ENCODE assay signal across 12 mouse cellular contexts in the genomic region with DNA sequence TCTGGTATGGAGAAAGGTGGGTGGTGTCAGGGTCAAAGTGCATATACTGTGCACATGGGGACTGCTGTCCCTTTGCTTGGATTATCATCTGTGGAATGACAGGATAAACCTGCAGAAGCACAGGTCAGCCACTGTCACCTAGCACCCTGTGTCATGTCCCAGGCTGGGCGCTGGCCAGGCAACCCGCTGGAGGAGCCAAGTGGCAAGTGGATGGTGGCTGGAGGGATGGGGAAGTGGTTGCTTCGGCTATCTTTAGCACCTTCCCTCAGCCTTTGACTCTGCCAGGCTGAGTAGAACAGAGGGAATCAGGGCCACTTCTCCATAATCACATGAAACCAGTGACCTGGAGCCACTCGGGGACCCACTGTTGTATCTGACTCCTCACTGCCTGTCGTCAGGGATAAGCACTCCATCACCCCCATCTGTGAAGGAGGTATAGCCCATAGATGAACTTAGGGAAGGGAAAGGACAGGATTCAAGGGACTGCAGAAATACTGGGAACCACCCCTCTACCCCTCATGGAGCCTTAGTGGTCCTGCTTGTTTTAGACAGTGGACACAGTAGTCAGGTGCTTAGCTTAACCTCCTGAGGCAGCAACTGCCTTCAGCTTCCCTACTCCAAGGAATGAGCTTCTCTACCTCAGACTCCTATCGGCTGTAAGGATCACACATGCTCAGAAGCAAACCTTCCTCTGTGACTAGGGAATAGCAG. TPM values are rescaled to one million over a fixed set of nuclear protein-coding genes. Genes with fewer than 3 reads are reported as not detected.
DNase-seq lines count a peak whose midpoint lies in the region; ATAC-seq and TF ChIP-seq lines count a peak whose summit lies in the region.
"Had no signal": no experiment of that assay in that cellular context is flagged by ENCODE, and none has a peak within 500 bp of the region (broad histone marks: within the 10 kb centered on the region; RNA-seq: fewer than 3 reads in every experiment).

No protein-coding gene starts in this region.

- no peaks in the 10 kb centered on the region for H3K9me3 ChIP-seq in kidney, embryonic 15.5 days (replicated peaks)
- no peaks in the 10 kb centered on the region for H3K9me3 ChIP-seq in heart, embryonic 10.5 days
- H3K9me3 ChIP-seq in liver, embryonic 16.5 days (replicated peaks; ENCODE audit: control insufficient read depth, low read length), result no peaks in the 10 kb centered on the region
- H3K9me3 ChIP-seq: embryonic facial prominence, embryonic 13.5 days; hindbrain, embryonic 12.5 days had no signal

- no peak for ATAC-seq in kidney, embryonic 15.5 days (replicated peaks; ENCODE audit: low FRiP score)
- peak; percentile 37 for ATAC-seq in common myeloid progenitor, adult 5-6 weeks (replicated peaks; ENCODE audit: low read depth, poor library complexity, severe bottlenecking)
- no peak for ATAC-seq in liver, embryonic 16.5 days (ENCODE audit: low read depth)
- ATAC-seq in activated CD4-positive, CD25-positive, alpha-beta regulatory T cell, adult 4 months, result no peak

- no peak overlapping the region for H3K4me2 ChIP-seq in kidney, embryonic 15.5 days
- no peak overlapping the region for H3K4me2 ChIP-seq in liver, embryonic 16.5 days (ENCODE audit: low read depth, low read length)
- H3K4me2 ChIP-seq: embryonic facial prominence, embryonic 13.5 days; hindbrain, embryonic 12.5 days had no signal

- peak overlapping the region; percentile 54; the same call in 1 of the 2 replicates for H3K27ac ChIP-seq in kidney, embryonic 15.5 days
- no peak overlapping the region for H3K27ac ChIP-seq in kidney, adult 2 months (ENCODE audit: insufficient read depth, low read depth, low read length)
- peak overlapping the region; percentile 26; the same call in 1 of the 2 replicates for H3K27ac ChIP-seq in heart, embryonic 10.5 days
- H3K27ac ChIP-seq in liver, embryonic 16.5 days (ENCODE audit: low read length), result peak overlapping the region; percentile 78

- no peak overlapping the region for H3K4me3 ChIP-seq in kidney, embryonic 15.5 days (replicated peaks)
- no peak overlapping the region for H3K4me3 ChIP-seq in kidney, adult 2 months (ENCODE audit: insufficient read depth, low read depth, low read length)
- no peak overlapping the region for H3K4me3 ChIP-seq in heart, embryonic 10.5 days
- H3K4me3 ChIP-seq in liver, embryonic 16.5 days (ENCODE audit: low read depth, low read length), result no peak overlapping the region
- H3K4me3 ChIP-seq: embryonic facial prominence, embryonic 13.5 days; hindbrain, embryonic 12.5 days had no signal

- no peak for TF ChIP-seq CTCF in kidney, adult 2 months (conservative IDR thresholded peaks at IDR 0.05; ENCODE audit: insufficient read depth, insufficient read length, low read depth, low read length)

- DNase-seq in kidney, adult 2 months, result no peak
- no peak for DNase-seq in heart, embryonic 10.5 days (ENCODE audit: low spot score)
- DNase-seq in cerebellum, postnatal 4 days (ENCODE audit: low spot score in 2 of 2), result no peak
- DNase-seq in urinary bladder, adult 2 months (ENCODE audit: low spot score), result no peak
- DNase-seq: adrenal gland, postnatal 14 days; layer of hippocampus, postnatal 36 days had no signal

- H3K36me3 ChIP-seq in kidney, embryonic 15.5 days, result peaks cover 35% of the 10 kb centered on the region
- no peaks in the 10 kb centered on the region for H3K36me3 ChIP-seq in kidney, adult 2 months (ENCODE audit: control insufficient read depth, insufficient read depth, low read length)
- peaks cover 34% of the 10 kb centered on the region for H3K36me3 ChIP-seq in heart, embryonic 10.5 days
- peaks cover 35% of the 10 kb centered on the region for H3K36me3 ChIP-seq in liver, embryonic 16.5 days (ENCODE audit: control insufficient read depth, insufficient read depth)

- no peak for TF ChIP-seq POLR2A in kidney, adult 2 months (IDR thresholded peaks at IDR 0.05; ENCODE audit: low read depth, low read length)

- peaks cover 25% of the 10 kb centered on the region for H3K4me1 ChIP-seq in kidney, embryonic 15.5 days
- H3K4me1 ChIP-seq in kidney, adult 2 months (ENCODE audit: control insufficient read depth, insufficient read depth, low read length), result 0 out of 2 replicates have a peak, but pooled peaks cover 4% of the 10 kb centered on the region
- H3K4me1 ChIP-seq in heart, embryonic 10.5 days, result peaks cover 42% of the 10 kb centered on the region
- H3K4me1 ChIP-seq in liver, embryonic 16.5 days (ENCODE audit: control insufficient read depth, low read depth, low read length), result peaks cover 36% of the 10 kb centered on the region

- H3K27me3 ChIP-seq in kidney, embryonic 15.5 days, result no peaks in the 10 kb centered on the region
- H3K27me3 ChIP-seq in kidney, adult 2 months (replicated peaks; ENCODE audit: control insufficient read depth, insufficient read depth, low read length), result no peaks in the 10 kb centered on the region
- 0 out of 2 replicates have a peak, but pooled peaks cover 3% of the 10 kb centered on the region for H3K27me3 ChIP-seq in heart, embryonic 10.5 days (ENCODE audit: insufficient read depth, poor library complexity, severe bottlenecking)
- H3K27me3 ChIP-seq in liver, embryonic 16.5 days (ENCODE audit: control insufficient read depth, insufficient read depth, low read depth, low read length), result no peaks in the 10 kb centered on the region; the same call in 1 of the 2 replicates
- H3K27me3 ChIP-seq: embryonic facial prominence, embryonic 13.5 days; hindbrain, embryonic 12.5 days had no signal

- 47% methylated on average over 6 of the region's 6 CpGs for WGBS in kidney, embryonic 15.5 days
- WGBS in kidney, adult 2 months, result 65% methylated on average over 6 of the region's 6 CpGs
- WGBS in heart, embryonic 10.5 days, result 41% methylated on average over 6 of the region's 6 CpGs
- 25% methylated on average over 6 of the region's 6 CpGs for WGBS in liver, embryonic 16.5 days (ENCODE audit: insufficient replicate concordance)

- no peak overlapping the region for H3K9ac ChIP-seq in kidney, embryonic 15.5 days
- H3K9ac ChIP-seq in liver, embryonic 16.5 days (ENCODE audit: low read depth, low read length), result no peak overlapping the region; the same call in 1 of the 2 replicates
- H3K9ac ChIP-seq: hindbrain, embryonic 12.5 days had no signal

RNA-seq across cellular contexts. Expression of a gene that starts 16.3 kb away (rescaled TPM):
- 10.9 and 11.2 TPM in 2 replicates for polyA plus RNA-seq in kidney, embryonic 15.5 days (2015; fragmentation: Nextera tagmentation; extraction: Ambion mirVana)
- 94.8 and 106 TPM in 2 replicates for polyA plus RNA-seq in kidney, adult 2 months (2012; rRNA removed)
- 4.8 and 6.1 TPM in 2 replicates for total RNA-seq in common myeloid progenitor, adult 5-6 weeks (2017)
- 6.7 and 11.6 TPM in 2 replicates for polyA plus RNA-seq in heart, embryonic 10.5 days (2016; fragmentation: Nextera tagmentation; extraction: Ambion mirVana)
- polyA plus RNA-seq in liver, embryonic 16.5 days (2015; fragmentation: Nextera tagmentation; extraction: Ambion mirVana), result 11.3 and 12.7 TPM in 2 replicates
- polyA plus RNA-seq in urinary bladder, adult 2 months (2012; rRNA removed), result 54.2 and 62.1 TPM in 2 replicates
- 1 to 10 TPM in 1 of 2 experiments, not detected in 1; 1.4 TPM for polyA plus RNA-seq in activated CD4-positive, CD25-positive, alpha-beta regulatory T cell, adult 4 months (2017; shearing (Covaris generic))

RNA-seq across cellular contexts. Expression of a gene that starts 16.9 kb away (rescaled TPM):
- polyA plus RNA-seq in kidney, embryonic 15.5 days (2015; fragmentation: Nextera tagmentation; extraction: Ambion mirVana), result 1,112 and 1,115 TPM in 2 replicates
- 511 and 689 TPM in 2 replicates for polyA plus RNA-seq in kidney, adult 2 months (2012; rRNA removed)
- total RNA-seq in common myeloid progenitor, adult 5-6 weeks (2017), result 2,920 and 3,083 TPM in 2 replicates
- 770 and 980 TPM in 2 replicates for polyA plus RNA-seq in heart, embryonic 10.5 days (2016; fragmentation: Nextera tagmentation; extraction: Ambion mirVana)
- 481 and 545 TPM in 2 replicates for polyA plus RNA-seq in liver, embryonic 16.5 days (2015; fragmentation: Nextera tagmentation; extraction: Ambion mirVana)
- 1,075 and 1,270 TPM in 2 replicates for polyA plus RNA-seq in urinary bladder, adult 2 months (2012; rRNA removed)
- 1,000 to 10,000 TPM; 4,172 to 4,641 TPM for polyA plus RNA-seq in activated CD4-positive, CD25-positive, alpha-beta regulatory T cell, adult 4 months (2017; shearing (Covaris generic))

RNA-seq across cellular contexts. Expression of a gene that starts 58.1 kb away (rescaled TPM):
- 34.6 and 39.1 TPM in 2 replicates for polyA plus RNA-seq in kidney, embryonic 15.5 days (2015; fragmentation: Nextera tagmentation; extraction: Ambion mirVana)
- polyA plus RNA-seq in kidney, adult 2 months (2012; rRNA removed), result 26.7 and 28.5 TPM in 2 replicates
- 10.6 and 19.9 TPM in 2 replicates for total RNA-seq in common myeloid progenitor, adult 5-6 weeks (2017)
- polyA plus RNA-seq in heart, embryonic 10.5 days (2016; fragmentation: Nextera tagmentation; extraction: Ambion mirVana), result 34.2 and 38.1 TPM in 2 replicates
- polyA plus RNA-seq in liver, embryonic 16.5 days (2015; fragmentation: Nextera tagmentation; extraction: Ambion mirVana), result 11.3 and 12.2 TPM in 2 replicates
- polyA plus RNA-seq in urinary bladder, adult 2 months (2012; rRNA removed), result 33.5 and 36.7 TPM in 2 replicates
- polyA plus RNA-seq in activated CD4-positive, CD25-positive, alpha-beta regulatory T cell, adult 4 months (2017; shearing (Covaris generic)), result 10 to 100 TPM; 10.7 to 14.5 TPM
